Mouse (Mus musculus) midbrain, embryonic 12.5 days (tissue): Measurements from ENCODE around the gene Syngap1. TPM values are rescaled to one million over a fixed set of nuclear protein-coding genes. Genes with fewer than 3 reads are reported as not detected.

Experiments used
- ATAC-seq: fragments of 200-750 bp; cut with Nextera tagmentation; 2 replicates; pipeline ENCODE4 v1.8.0; 2017; ENCODE audit warnings: low read depth, moderate TSS enrichment, moderate library complexity; ENCODE audit not compliant: low FRiP score
- H3K27ac ChIP-seq: fragments of 300-500 bp; sonication (generic); replicated peaks from 2 replicates; pipeline ENCODE4 v1.5.1; 2016; ENCODE audit warnings: mild to moderate bottlenecking
- H3K27me3 ChIP-seq: fragments of 300-500 bp; sonication (generic); 2 replicates; pipeline ENCODE4 v1.6.1; 2016; ENCODE audit warnings: mild to moderate bottlenecking
- H3K36me3 ChIP-seq: fragments of 300-500 bp; sonication (generic); 2 replicates; pipeline ENCODE4 v1.6.1; 2016
- H3K4me1 ChIP-seq: fragments of 300-500 bp; sonication (generic); 2 replicates; pipeline ENCODE4 v1.6.1; 2016
- H3K4me2 ChIP-seq: fragments of 300-500 bp; sonication (generic); replicated peaks from 2 replicates; pipeline ENCODE4 v1.6.1; 2016; ENCODE audit warnings: mild to moderate bottlenecking, moderate library complexity
- H3K4me3 ChIP-seq: fragments of 300-500 bp; sonication (generic); 2 replicates; pipeline ENCODE4 v1.5.1; 2016; ENCODE audit warnings: mild to moderate bottlenecking
- H3K9ac ChIP-seq: fragments of 300-500 bp; sonication (generic); replicated peaks from 2 replicates; pipeline ENCODE4 v1.6.1; 2016; ENCODE audit warnings: mild to moderate bottlenecking, moderate library complexity
- H3K9me3 ChIP-seq: fragments of 300-500 bp; sonication (generic); 2 replicates; pipeline ENCODE4 v1.6.1; 2016; ENCODE audit warnings: mild to moderate bottlenecking
- WGBS: fragments of 180-500 bp; shearing (Covaris S2); methylation state at CpG from one replicate; pipeline ENCODE4 v1.1.7; 2016; 5-methylcytosine and 5-hydroxymethylcytosine counted together
- polyA plus RNA-seq: library from polyadenylated mRNA; unstranded; fragments of >200 nt; fragmentation: Nextera tagmentation; extraction: Ambion mirVana; gene quantifications from 2 replicates; pipeline ENCODE4 v1.2.1, GENCODE M21; 2016

Gene Syngap1
- polyA plus RNA-seq, 1 experiment from 2014 or later: 3.6 TPM

DNA sequence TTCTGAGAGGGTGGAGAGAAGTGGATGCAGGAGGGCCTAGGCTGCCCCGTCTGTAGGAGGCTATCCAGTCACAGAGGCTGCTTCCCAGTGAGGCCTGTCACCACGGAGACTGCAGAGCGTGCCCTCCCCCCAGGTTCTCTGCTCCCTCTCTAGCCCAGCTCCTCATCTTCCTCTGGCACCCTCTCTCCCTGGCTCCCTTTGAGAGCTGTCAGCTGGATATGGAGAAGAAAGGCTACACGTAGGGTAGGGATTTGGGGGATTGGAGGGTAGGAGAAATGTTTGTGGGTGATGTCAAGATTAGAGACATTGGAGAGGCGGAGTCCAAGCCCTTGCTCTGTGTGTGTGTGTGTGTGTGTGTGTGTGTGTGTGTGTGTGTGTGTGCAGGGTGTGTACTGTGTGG, 8.8 kb downstream of the Syngap1 start:
- H3K4me3 ChIP-seq: peak overlapping the region; percentile 88
- H3K9me3 ChIP-seq: no peaks in the 10 kb centered on the region
- peak overlapping the region; percentile 94 for H3K27ac ChIP-seq
- peaks cover 84% of the 10 kb centered on the region for H3K4me1 ChIP-seq
- H3K4me2 ChIP-seq: peak overlapping the region; percentile 100
- peaks cover 3% of the 10 kb centered on the region for H3K36me3 ChIP-seq
- no peak for ATAC-seq
- 30% methylated on average over 5 of the region's 5 CpGs for WGBS
- peak overlapping the region; percentile 97; the same call in 1 of the 2 replicates for H3K9ac ChIP-seq
- no peaks in the 10 kb centered on the region for H3K27me3 ChIP-seq

DNA sequence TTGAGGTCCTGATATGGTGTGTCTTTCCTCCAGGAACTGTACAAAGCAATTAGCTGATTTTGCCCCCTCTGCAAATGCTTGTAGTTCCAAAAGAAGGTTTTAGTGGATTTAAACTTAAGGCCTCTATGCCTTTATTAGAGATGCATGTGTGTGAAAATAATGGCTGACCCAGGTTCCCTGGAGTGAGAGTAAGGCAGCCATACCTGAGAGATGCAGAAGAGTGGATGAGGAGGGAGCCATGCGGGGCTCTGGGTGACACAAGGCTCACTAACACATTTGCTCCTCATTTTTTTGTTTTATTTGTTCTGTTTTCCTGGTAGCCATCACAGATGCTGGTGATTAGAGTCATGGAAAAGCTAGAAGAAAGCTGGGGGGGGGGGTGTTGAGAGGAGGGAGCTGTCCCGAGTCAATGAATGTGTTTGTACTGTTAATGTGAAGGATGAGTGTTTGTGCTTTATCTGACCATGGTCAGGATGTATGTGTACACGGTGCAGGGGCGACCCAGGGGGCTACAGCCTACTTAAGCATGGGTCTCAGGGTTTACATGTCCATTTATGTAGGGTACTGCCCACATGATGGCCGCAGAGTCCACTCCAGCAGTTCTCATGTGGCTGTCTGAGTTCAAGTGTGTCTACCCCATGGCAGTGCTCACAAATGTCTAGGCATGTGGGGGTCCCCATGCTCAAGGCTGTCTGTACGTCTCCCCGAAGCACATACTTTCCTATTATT, 9.7 kb downstream of the Syngap1 start:
- Histone ChIP-seq H3K4me1 (peaks cover 79% of the 10 kb centered on the region), H3K27ac (peak overlapping the region; percentile 80), H3K27me3 (no peaks in the 10 kb centered on the region), H3K9ac (peak overlapping the region; percentile 97), H3K4me2 (peak overlapping the region; percentile 100), H3K36me3 (peaks cover 12% of the 10 kb centered on the region), H3K4me3 (peak overlapping the region; percentile 46), H3K9me3 (no peaks in the 10 kb centered on the region)
- ATAC-seq: no peak
- 28% methylated on average over 7 of the region's 7 CpGs for WGBS

DNA sequence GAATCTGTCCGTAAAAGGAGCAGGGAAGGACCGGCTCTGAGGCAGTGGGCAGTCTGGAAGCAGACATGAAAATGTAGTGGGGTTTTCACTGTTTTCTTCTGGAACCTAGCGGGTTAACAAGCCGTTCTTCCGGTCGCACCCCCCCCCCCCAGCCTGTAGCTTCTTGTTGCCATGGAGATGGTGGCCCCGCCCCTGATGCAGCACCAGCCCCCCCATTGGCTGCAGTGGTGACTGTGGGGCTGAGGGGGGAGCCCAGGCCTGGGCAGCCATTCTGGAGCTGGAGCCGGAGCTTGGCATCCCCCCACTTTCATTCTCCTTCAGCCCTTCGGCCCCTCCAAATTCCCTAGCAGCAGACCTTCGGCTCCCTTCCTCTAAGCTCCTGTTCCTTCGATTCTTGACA, 10.4 kb downstream of the Syngap1 start:
- H3K9ac ChIP-seq: peak overlapping the region; percentile 97
- H3K4me2 ChIP-seq: peak overlapping the region; percentile 100
- peaks cover 19% of the 10 kb centered on the region for H3K36me3 ChIP-seq
- H3K27ac ChIP-seq: peak overlapping the region; percentile 80
- H3K4me1 ChIP-seq: peaks cover 72% of the 10 kb centered on the region
- peak; percentile 50 for ATAC-seq
- H3K4me3 ChIP-seq: peak overlapping the region; percentile 46
- WGBS: under 1% methylated on average over 11 of the region's 11 CpGs
- no peaks in the 10 kb centered on the region for H3K27me3 ChIP-seq
- H3K9me3 ChIP-seq: no peaks in the 10 kb centered on the region

DNA sequence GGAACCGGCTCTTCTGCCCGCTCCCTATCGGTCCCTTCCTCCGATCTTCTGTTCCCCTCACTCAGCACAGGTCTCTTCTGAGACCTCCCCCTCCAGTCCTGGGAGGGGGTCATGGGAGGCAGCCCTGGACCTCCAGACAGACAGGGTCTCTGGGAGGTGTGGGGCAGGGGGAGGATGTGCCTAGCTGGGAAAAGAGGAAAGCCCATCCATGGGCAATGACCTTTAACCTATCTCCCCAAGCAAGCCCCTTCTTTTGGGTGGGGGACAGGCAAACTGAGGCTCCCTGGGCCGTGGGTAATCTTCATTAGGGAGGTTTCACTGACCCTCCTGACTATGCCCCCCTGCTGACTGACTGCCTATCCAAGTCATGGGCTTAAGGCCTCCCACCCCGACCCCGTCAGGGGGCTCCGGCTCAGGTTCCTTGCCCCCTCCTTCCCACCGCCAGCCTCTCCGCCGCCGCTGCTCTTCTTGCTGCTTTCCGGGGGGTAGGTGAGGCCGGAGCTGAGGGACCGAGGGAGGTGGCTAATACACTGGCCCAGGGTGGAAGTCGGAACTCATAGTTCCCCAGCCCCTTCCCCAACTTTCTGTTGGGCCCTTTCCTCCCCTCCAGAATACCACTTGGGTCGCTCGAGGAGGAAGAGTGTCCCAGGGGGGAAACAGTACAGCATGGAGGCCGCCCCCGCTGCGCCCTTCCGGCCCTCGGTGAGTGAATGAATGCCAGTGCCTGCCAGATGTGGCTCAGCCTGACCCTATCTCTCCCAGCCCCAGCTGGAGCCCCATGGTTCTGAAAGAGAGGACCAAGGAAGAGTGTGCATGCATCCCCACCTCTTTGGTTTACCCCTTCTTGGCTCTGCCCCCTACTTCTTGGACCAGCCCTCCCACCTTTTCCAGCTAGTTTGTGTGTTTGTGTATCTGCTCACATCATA, 11.2 kb downstream of the Syngap1 start:
- Histone ChIP-seq H3K27me3 (no peaks in the 10 kb centered on the region), H3K9ac (peak overlapping the region; percentile 97), H3K9me3 (no peaks in the 10 kb centered on the region), H3K27ac (peak overlapping the region; percentile 80), H3K4me3 (peak overlapping the region; percentile 46), H3K4me1 (peaks cover 64% of the 10 kb centered on the region), H3K4me2 (peak overlapping the region; percentile 100), H3K36me3 (peaks cover 27% of the 10 kb centered on the region)
- ATAC-seq: no peak; the same call in 1 of the 2 replicates
- WGBS: 2% methylated on average over 22 of the region's 23 CpGs

DNA sequence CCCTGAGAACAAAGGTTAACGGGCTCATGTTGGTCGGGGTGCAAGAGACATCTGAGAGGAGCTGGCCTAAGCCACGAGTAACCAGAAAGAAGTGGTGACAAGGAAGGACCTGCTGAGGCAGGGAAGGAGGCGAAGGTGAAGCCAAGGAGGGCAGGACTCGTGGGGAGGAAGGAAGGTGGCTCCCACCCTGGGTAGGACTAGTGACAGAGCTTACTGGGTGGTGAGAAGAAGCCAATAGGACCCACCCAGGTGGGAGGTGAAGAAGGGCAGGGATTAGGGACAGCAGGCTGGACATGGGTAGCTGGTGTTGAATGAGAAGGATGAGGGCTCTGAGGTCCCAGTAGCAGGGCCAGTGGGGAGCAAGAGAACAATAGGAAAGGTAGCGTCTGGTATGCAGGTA, 12.1 kb downstream of the Syngap1 start:
- H3K27me3 ChIP-seq: no peaks in the 10 kb centered on the region
- no peaks in the 10 kb centered on the region for H3K9me3 ChIP-seq
- H3K4me2 ChIP-seq: peak overlapping the region; percentile 100
- H3K9ac ChIP-seq: peak overlapping the region; percentile 97
- 12% methylated on average over 6 of the region's 6 CpGs for WGBS
- H3K4me3 ChIP-seq: peak overlapping the region; percentile 46
- peaks cover 56% of the 10 kb centered on the region for H3K4me1 ChIP-seq
- H3K27ac ChIP-seq: peak overlapping the region; percentile 30; the same call in 1 of the 2 replicates
- H3K36me3 ChIP-seq: peaks cover 37% of the 10 kb centered on the region
- no peak for ATAC-seq

DNA sequence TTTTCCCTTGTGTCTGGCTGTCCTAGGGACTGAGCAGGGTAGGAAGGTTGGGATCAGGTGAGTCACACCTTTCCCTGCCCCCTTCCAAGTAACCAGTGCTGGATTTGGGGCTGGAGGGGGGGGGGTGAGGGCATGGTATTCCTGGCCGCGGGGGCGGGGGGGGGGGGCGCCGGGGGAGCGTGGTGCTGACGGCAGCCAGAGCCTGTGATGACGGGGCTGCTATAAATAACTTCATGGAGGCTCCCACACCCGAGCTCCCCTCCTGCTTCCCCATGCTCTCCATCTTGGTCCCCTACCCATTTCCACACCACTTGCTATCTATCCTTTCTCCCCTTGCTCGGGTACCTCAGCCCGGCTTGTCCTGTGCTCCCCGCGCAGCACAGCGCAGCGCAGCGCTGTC, 12.7 kb downstream of the Syngap1 start:
- Histone ChIP-seq H3K27me3 (no peaks in the 10 kb centered on the region), H3K36me3 (peaks cover 42% of the 10 kb centered on the region), H3K4me3 (peak overlapping the region; percentile 46), H3K27ac (0 out of 2 replicates have a peak overlapping the region, but pooled peaks have one; percentile 30), H3K9me3 (no peaks in the 10 kb centered on the region), H3K9ac (peak overlapping the region; percentile 97), H3K4me1 (peaks cover 54% of the 10 kb centered on the region), H3K4me2 (peak overlapping the region; percentile 100)
- ATAC-seq: no peak
- 24% methylated on average over 7 of the region's 16 CpGs for WGBS

DNA sequence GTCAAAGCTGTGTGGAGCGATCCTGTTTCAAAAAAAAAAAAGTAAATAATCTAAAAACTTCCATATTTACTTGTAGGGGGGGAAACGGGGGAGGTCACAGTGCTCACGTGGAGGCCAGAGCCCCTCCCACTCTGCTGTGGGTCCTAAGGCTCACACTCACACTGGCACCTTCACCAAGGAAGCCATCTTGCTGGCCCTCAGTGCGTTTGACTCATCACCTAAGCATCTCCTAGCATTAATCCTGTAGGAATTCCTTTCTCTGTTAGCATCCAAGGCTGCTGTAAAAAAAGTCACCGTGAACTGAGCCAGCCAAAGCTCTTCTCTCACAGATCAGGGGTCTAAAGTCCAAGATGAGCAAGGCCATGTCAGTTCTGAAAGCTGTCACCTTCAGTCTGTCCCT, 15.3 kb downstream of the Syngap1 start:
- 87% methylated on average over 5 of the region's 5 CpGs for WGBS
- no peak overlapping the region for H3K27ac ChIP-seq
- H3K9ac ChIP-seq: no peak overlapping the region
- peaks cover 28% of the 10 kb centered on the region for H3K4me1 ChIP-seq
- peaks cover 68% of the 10 kb centered on the region for H3K36me3 ChIP-seq
- H3K4me2 ChIP-seq: no peak overlapping the region
- ATAC-seq: no peak
- no peak overlapping the region for H3K4me3 ChIP-seq
- no peaks in the 10 kb centered on the region for H3K27me3 ChIP-seq
- no peaks in the 10 kb centered on the region for H3K9me3 ChIP-seq

DNA sequence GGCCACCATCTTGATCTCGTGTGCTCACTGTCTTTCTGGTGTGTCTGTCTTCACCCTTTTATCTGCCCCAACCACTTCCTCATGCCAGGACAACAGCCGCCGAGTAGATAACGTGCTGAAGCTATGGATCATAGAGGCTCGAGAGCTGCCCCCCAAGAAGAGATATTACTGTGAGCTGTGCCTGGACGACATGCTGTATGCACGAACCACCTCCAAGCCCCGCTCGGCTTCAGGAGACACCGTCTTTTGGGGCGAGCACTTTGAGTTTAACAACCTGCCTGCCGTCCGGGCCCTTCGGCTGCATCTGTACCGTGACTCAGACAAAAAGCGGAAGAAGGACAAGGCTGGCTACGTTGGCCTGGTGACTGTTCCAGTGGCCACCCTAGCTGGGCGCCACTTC, 15.8 kb downstream of the Syngap1 start:
- Histone ChIP-seq H3K4me3 (no peak overlapping the region), H3K9ac (no peak overlapping the region), H3K36me3 (peaks cover 73% of the 10 kb centered on the region), H3K27me3 (no peaks in the 10 kb centered on the region), H3K4me2 (no peak overlapping the region), H3K4me1 (peaks cover 22% of the 10 kb centered on the region), H3K27ac (no peak overlapping the region), H3K9me3 (no peaks in the 10 kb centered on the region)
- WGBS: 94% methylated on average over 18 of the region's 18 CpGs
- ATAC-seq: no peak

DNA sequence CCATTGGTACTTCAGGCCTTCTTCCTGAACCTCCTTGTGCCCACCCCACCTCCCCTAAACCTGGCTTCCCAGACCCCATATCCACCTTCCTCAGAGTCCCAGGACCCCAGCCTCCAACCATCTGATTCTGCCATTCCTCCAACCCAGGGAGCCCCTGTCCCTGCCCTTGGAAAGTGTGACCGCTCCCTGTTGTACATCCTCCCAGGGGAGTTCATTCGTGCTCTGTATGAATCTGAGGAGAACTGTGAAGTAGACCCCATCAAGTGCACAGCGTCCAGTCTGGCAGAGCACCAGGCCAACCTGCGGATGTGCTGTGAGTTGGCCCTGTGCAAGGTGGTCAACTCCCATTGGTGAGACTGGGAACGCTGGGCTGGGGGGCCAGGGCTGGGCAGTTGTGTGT, 16.8 kb downstream of the Syngap1 start:
- no peak overlapping the region for H3K4me3 ChIP-seq
- no peak overlapping the region for H3K4me2 ChIP-seq
- H3K27ac ChIP-seq: no peak overlapping the region
- ATAC-seq: no peak
- H3K4me1 ChIP-seq: peaks cover 12% of the 10 kb centered on the region
- H3K36me3 ChIP-seq: peaks cover 83% of the 10 kb centered on the region
- 91% methylated on average over 5 of the region's 5 CpGs for WGBS
- H3K9ac ChIP-seq: no peak overlapping the region
- H3K27me3 ChIP-seq: no peaks in the 10 kb centered on the region
- H3K9me3 ChIP-seq: no peaks in the 10 kb centered on the region

DNA sequence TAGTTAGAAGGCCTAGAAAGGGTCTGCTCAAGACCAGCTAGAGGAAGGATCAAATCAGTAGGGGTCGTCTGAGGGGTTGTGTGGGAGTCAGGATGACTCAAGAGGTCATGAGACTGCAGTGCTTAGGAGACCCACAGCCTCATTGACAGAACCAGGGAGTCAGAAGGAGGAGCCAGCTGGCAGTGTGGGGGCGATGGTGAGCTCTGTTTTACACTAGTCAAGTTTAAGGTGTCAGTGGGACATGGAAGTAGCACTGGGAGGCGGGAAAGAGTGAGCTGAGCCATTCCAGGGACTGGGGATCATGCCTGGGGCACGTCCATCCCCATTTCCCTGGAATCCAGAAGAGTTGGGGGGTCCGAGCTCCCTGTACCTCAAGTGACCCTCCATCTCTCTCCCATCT, 17.8 kb downstream of the Syngap1 start:
- no peak overlapping the region for H3K4me2 ChIP-seq
- no peak overlapping the region for H3K9ac ChIP-seq
- ATAC-seq: no peak
- H3K36me3 ChIP-seq: peaks cover 89% of the 10 kb centered on the region
- no peak overlapping the region for H3K4me3 ChIP-seq
- peaks cover 2% of the 10 kb centered on the region for H3K4me1 ChIP-seq
- H3K9me3 ChIP-seq: no peaks in the 10 kb centered on the region
- no peak overlapping the region for H3K27ac ChIP-seq
- 60% methylated on average over 5 of the region's 5 CpGs for WGBS
- H3K27me3 ChIP-seq: no peaks in the 10 kb centered on the region

DNA sequence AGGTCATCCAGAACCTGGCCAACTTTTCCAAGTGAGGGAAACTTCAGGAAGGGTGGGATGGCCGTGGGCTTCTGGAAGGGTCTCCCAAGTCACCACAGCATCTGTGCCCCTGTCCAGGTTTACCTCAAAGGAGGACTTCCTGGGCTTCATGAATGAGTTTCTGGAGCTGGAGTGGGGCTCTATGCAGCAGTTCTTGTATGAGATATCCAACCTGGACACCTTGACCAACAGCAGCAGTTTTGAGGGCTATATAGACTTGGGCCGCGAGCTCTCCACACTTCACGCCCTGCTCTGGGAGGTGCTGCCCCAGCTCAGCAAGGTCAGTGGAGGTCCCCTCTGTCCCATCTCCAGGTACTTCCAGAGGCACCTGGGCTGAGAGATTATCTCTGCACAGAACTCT, 18.8 kb downstream of the Syngap1 start:
- Histone ChIP-seq H3K4me2 (no peak overlapping the region), H3K4me1 (no peaks in the 10 kb centered on the region; the same call in 1 of the 2 replicates), H3K27ac (no peak overlapping the region), H3K27me3 (no peaks in the 10 kb centered on the region), H3K36me3 (peaks cover 95% of the 10 kb centered on the region), H3K9me3 (no peaks in the 10 kb centered on the region), H3K9ac (no peak overlapping the region), H3K4me3 (no peak overlapping the region)
- ATAC-seq: no peak
- WGBS: 95% methylated on average over 4 of the region's 4 CpGs
